Mouse (Mus musculus) stomach, postnatal 0 days (tissue): ENCODE data around the gene Atad1.

Experiments used
- CTCF ChIP-seq: IDR thresholded peaks from 2 replicates; pipeline ENCODE4 v1.5.1; 2016; ENCODE audit warnings: antibody characterized with exemption, low read depth, mild to moderate bottlenecking, moderate library complexity
- EP300 ChIP-seq: optimal IDR thresholded peaks from 2 replicates; pipeline ENCODE3; 2016; ENCODE audit warnings: antibody characterized with exemption

DNA sequence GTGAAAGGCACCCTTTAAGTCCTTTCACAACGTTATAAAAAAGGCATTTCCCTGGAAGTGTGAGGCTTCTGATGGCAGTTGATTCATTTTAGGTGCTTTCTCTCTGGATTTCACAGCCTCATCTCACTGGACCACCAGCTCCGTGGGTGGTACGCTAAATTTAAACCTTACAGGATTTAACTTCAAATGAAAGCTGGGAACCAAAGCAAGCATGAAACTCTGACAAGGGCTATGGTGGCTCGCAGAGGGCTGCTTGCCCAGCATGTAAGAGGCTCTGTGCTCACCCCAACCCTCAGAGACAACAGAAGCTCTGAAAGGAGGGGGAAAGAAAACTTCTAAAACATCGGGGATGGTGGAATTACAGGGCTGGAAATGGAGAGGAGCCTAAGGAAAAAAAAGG is 51.9 kb downstream of the Atad1 start:
- no peak for TF ChIP-seq CTCF
- TF ChIP-seq EP300: no peak
